Mouse (Mus musculus) B cell, adult 2 months (primary cell): Measurements from ENCODE around the gene Rab4a.
"Not testable (repeated sequence)": the region's sequence is repeated elsewhere in the genome, so short reads cannot be mapped to it uniquely, and the experiment has no call there.

Experiments
- DNase-seq, 2 experiments: peaks; one replicate each; pipeline ENCODE4 v3.0.0; 2022

Rab4a gene

DNA sequence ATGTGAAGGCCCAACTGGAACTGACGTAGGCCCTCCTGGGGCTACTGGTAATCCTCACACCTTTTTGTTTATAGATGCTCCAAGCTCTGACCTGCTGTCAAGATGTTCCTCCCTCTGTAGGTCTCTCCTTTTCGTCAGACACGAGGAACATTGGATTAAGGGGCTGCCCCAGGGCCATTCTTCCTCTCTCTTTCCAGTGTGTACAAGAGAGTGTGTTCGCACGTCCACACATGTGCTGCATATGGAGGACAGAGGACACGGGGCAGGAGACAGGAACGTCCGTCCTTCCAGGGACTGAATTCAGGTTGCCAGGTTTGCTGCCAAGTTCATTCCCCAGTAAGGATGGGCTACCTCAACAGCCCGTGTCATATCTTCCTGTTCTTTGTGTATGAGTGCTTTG is 16.3 kb upstream of the Rab4a start:
- no peak for DNase-seq

DNA sequence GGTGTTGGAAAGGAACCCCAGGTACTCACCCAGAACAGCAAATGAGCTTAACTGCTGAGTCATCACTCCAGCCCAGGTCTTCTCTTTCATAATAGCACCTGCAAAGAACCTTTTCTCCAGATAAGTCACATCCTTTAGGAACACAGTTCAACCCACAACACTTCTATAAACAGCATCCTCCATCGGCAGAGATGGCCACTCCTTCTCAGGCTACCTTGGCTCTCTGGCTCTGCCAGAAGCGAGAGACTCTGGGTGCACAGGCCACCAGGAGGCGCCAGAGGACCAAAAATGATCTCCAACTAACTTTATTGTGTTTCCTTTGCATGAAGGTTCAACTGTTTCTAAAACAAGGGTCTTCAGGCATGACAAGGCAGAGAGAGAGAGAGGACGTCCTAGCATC is 15.8 kb upstream of the Rab4a start:
- DNase-seq, result peak; percentile 81 to 83

DNA sequence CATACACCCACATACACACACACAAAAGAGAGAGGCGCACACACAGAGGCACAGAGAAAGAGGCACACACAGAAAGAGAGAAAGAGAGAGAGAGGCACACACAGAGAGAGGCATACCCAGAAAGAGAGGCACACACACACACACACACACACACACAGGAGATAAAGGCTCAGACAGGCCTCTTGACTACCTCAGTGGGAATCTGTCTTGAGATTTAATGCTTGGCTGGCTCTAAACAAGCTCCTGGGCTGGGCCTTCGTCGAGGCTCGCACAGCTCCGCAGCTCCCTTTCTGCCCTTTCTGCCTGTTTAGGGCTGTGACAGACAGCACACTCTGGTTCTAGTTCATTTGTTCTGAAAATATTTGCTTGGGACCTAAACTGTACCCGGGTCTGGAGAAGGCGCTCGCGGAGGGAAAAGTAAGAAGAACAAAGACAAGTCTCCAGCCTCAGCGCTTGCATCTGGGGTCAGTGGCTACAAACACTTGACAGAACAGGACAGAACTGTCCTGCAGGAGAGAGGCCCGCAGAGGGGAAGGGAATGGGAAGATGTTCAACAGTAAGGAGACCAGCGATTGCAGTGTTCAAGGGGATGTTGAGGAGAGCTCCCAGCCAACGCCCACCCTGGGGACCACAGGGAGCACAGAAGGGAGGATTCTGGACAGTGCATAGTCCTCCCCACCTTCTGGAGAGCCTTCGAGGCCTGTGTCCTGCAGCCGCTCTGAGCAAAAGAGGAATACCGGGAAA is 14.5 kb upstream of the Rab4a start:
- DNase-seq, result no peak

DNA sequence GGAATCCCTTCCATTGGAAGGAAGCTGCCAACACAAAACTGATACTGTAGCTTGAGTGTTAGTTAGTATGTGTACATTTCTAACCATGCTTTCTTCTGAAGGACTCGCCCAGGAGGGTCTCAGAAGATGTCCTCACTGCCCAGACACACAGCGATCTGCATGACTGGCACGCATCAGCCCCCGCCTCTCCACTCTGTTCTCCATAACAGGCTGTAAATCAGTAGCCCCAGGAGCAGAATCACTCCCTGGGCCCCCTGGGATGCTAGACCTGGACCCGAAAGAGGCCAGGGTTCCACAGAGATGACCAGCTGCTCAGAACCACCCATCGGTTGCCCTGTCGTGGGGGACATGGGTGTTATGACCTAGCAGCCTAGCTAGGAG is 13.9 kb upstream of the Rab4a start:
- no peak for DNase-seq

DNA sequence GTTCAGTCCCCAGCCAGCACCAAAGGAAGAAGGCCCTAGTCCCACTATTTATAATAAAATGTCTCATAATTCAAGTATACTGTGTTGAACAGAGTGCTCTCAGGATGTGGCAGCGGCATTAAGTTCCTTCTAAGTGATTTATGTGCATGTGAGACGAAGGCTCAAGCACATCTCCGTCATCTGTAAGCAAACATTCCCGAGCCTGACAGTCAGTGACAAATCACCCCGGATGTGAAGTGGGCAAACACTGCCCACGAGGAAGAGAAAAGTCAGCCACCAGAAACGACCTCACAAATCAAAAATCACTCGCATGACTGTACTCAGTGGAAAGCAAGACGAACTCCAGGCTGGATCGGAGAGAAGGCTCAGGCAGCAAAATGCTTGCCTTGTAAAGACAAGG is 11.9 kb upstream of the Rab4a start:
- no peak for DNase-seq

DNA sequence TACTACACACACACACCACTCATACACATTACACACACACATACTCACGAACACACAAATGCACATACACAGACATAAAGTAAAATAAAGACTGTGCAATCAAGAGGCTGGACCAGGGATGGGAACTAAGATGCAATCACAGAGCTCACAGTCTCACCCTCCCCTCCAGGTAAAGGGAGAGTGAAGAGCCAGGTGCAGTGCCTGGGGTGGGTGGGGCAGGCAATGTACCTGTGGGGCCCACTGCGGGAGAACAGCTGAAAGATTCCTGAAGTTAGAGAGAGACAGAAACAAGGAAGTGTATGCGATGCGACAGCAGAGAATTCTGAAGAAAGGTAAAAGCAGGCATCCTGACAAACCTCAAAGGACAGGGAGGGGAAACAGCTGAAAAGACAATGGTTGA is 11.0 kb upstream of the Rab4a start:
- DNase-seq, result no peak

DNA sequence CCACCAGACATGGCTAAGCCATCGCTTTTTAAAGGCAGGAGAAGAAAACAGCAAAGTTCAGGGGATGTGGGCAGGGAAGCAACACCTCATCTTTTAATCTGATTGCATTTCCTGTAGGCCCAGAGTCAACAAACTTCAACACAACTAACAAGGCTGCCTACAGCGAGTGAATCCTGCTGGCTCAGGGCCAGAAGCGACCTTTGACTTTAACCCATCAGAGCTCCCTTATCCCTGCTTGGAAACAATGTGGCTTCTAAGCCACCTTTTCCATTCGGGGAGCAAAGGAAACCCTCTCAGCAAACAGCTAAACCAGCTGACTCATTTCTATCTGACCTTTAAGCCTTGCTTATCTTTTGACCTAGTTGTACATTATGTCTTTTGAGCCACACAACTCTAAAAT is 9.0 kb upstream of the Rab4a start:
- no peak for DNase-seq

DNA sequence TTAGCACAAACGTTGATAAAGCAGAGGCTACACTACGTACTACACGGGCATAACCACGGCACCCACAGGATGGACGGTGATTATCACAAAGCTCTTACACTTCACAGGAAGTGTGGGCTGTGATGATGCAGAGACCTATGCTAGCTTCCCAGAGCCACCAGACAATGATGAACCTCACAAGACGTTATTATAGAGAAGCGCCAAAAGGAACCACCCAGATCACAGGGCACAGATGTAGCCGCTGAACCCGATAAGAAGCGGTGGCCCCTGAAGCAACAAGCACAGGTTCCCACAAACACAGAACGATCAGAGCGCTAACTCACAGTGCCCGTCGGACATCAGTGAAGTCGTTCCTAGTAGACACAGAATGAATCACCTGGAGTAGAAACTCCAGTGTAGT is 7.9 kb upstream of the Rab4a start:
- no peak for DNase-seq

DNA sequence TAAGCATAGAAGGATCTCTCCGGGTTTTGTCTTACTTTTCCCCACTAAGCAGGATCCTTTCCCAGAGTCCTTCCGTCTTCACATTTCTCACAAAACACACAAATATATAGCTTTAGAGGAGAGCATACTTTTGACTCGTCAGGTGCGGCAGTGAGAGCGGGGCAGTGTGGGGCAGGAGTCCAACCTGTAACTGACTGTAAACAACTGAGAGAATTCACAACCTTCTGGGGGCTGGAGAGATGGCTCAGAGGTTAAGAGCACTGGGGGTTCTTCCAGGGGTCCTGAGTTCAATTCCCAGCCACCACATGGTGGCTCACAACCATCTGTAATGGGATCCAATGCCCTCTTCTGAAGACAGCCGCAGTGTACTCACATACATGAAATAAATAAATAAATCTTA is 6.4 kb upstream of the Rab4a start:
- DNase-seq, result no peak

DNA sequence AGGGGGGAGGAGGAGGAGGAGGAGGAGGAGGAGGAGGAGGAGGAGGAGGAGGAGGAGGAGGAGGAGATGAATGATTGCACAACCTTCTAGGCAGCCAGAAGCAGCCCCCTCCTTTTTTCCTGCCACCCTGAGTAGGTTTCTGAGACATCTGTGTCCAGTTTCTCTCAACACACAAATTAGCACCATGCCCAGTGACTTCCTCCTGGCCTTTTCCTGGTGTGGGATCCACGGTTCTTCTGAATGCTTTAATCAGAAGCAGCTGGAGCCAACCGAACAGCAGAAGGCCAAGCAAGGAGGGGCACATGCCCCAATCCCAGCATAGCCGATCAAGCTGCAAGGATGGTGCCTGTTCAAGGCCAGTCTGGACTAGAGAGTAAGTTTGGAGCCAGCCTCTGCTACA is 5.9 kb upstream of the Rab4a start:
- no peak for DNase-seq

DNA sequence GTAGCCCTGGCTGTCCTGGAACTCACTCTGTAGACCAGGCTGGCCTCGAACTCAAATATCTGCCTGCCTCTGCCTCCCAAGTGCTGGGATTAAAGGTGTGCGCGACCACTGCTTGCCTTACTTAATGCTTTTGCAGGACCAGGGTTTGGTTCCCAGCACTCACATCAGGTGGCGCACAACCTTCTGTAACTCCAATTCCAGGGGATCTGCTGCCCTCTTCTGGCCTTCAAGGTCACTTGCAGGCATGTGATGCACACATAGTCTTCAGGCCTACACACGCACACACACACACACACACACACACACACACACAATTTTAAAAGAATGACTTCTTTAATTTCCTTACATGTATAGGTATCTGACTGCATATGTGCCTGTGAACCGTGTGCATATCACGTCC is 4.9 kb upstream of the Rab4a start:
- DNase-seq, result no peak

DNA sequence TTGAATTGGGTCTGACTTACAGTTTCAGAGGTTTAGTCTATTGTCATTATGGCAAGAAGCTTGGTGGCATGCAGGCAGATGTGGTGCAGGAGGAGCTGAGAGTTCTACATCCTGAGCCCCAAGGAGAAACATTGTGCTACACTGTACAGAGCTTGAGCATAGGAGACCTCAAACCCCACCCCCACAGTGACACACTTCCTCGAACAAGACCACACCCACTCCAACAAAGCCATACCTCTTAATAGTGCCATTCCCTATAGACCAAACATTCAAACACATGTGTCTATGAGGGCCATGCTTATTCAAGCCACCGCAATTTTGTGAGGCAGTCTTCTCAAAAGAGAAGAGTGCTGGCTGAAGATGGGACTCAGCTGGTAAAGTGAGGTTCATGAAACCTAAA is 4.2 kb upstream of the Rab4a start:
- DNase-seq, result no peak

DNA sequence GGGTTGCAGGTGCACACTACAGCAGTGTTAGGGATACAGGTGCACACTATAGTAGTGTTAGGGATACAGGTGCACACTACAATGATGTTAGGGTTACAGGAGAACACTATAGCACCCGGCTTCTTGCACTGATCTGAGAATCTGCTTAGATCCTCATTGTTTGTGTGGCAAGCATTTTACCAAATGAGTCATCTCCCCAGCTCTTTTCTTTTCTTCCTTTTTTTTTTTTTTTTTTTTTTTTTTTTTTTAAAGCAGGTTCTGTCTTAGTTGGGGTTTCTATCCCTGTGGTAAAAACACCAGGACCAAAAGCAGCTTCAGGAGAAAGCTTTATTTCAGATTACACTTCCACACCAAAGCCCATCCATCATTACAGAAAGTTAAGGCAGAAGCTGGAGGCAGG is 2.1 kb upstream of the Rab4a start:
- DNase-seq, result no peak

DNA sequence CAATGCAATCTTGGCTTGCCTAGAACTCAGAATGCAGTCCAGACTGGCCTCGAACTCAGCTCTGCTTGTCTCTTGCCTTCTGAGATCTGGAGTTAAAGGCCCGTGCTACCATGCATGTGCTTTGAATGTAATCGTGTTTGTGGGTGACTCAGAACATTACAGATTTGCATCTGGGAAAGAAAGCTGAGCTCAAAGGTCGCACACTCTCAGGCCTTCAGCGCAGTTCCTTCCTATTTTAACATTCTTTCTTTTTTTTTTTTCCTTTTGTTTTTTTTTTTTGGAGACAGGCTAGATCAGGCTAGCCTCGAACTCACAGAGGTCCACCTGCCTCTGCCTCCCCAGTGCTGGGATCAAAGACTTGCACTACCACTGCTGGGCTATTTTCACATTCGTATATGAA is 1.2 kb upstream of the Rab4a start:
- DNase-seq, result no peak

DNA sequence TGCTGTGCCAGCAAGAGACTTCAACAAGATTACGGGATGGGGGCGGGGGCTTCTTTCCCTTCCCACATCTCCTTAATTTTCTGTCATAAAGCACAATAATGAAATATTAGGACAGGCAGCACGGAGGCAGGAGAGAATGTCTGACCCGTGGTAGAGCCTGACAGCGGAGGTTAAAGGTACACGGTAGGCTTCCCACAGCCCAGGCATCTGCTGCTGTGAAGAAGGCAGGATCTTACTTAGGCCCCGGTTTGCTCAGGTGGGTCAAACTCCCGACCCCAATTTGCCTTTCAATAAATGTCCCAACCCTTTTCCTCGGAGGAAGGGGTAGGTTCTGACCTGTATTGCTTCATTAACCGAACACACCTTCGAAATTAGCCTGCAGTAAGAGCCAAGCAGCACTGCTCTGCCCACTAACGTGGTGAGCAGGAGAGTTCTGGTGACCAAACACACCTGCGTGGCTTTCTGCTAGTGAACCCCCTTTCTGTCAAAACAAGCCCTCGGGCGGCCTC is 522 bp upstream of the Rab4a start:
- no peak for DNase-seq

DNA sequence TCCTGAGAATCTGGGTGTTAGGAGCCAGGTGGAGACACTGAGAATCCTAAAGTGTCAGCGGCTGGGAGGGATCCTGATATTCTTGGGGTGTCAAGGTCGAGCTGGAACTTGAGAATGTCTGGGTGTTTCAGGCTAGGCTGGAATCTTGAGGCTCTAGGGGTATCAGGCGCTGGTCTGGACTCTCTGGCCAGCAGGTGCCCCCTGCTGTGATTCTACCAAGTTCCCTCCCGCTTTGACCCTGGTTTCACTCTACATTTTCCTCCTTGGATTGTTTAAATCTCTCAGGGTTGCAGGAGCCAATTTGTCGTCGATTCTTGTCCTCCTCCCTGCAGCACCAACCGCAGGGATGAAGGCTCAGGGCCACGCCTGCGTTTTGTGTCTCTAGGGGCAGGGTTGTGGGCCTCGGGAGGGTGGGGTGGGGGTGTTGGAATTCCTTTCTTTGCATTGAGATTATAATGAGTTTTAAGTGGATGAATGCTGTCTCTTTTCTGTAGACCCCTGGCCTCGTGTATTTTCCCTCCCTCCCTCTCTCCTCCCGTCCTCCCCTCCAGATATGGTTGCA is 670 bp downstream of the Rab4a start:
- DNase-seq, result no peak

DNA sequence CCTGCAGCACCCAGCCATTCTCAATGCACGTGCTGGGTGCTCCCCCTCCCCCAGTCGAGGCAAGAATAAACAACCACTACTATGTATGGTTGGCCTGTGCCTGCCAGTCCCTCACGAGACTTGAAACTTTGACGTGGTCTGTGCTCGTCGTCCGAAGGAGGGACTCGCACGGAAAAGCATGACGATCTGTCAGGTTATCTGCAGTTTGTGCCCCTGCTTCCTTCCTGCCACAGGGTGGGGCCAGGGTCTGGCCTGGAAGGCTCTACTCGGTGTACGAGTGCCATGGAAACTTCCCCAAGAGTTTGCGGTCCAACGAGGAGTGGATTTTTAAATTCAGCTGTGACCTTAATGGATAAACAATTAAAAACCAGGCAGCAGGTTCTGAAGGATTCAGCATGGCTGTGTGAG is 1.2 kb downstream of the Rab4a start:
- no peak for DNase-seq

DNA sequence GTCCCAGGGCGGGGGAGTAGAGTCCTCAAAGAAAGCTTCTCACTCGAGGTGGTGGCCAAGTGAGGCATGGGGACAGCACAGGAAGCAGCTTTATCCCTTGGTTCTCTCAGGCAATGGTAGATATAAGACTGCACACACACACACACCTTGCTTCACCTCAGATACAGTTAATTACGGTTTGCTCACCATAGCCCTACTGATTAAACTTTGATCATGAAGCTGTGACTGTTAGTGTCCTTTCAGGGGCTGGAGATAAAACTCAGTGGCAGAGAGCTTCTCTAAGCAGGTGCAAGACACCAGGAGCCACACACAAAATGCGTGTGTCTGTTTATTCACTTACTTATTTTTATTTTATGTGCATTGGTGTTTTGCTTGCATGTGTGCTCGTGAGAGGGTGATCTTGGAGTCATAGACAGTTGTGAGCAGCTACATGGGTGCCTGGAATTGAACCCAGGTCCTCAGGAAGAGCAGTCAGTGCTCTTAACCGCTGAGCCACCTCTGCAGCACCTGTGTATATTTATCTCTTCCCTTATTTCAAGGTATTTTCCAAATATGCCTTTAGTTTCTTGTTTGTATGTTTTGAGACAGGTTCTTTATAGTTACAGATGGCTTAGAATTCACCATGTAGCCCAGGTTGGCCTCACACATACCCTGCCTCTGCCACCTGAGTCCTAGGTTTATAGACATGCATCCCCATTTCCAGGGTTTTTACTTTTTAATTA is 2.2 kb downstream of the Rab4a start:
- DNase-seq, result no peak

DNA sequence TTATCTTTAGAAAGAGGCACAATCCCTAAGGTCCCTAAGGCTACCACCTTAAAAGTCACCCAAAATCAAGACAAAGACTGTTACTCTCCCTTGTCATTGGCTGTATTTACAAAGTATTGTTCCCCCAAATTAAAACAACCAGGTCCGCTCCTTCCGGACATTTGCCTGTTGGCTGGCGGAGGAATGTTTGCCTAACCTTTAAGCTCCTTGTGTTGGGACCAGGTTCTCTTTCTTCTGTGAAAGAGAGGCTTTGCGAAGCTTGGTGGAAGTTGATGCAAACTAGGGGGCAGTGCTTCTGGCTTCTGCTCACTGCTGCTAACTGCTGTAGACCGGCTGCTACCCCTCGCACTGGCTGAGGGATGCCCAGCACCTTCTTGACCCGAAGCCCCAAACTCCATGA is 2.9 kb downstream of the Rab4a start:
- DNase-seq, result no peak

DNA sequence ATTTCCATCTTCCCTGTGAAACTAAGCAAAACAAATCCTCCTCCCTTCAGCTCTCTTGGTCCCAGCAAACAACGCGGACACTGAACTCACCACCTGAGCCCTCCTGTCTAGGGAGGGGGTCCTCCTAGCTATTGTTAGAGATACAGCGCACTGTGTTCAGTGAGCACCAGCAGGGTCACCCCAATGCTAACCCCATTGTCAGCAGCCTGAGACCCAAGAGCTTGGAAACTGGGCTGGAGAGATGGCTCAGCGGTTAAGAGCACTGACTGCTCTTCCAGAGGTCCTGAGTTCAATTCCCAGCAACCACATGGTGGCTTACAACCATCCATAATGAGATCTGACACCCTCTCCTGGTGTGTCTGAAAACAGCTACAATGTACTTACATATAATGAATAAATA is 3.6 kb downstream of the Rab4a start:
- DNase-seq, result not testable (repeated sequence)

DNA sequence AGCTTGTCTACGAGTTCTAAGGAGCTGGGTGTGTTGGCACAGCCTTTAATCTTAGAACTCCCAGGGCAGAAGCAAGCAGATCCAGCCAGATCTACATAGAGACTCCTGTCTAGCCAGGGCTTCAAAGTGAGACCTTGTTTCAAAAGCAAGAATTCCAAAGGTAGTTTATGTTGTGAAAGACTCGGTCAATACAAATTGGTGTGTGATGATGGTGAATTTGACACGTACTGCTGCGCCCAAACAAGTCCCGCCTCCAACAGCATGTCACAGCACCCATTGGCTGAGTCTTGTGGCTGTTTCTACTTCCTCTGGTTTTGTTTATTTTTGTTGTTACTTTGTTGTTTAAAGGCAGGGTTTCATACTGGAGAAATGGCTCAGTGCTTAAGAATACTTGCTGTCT is 6.4 kb downstream of the Rab4a start:
- DNase-seq, result no peak

DNA sequence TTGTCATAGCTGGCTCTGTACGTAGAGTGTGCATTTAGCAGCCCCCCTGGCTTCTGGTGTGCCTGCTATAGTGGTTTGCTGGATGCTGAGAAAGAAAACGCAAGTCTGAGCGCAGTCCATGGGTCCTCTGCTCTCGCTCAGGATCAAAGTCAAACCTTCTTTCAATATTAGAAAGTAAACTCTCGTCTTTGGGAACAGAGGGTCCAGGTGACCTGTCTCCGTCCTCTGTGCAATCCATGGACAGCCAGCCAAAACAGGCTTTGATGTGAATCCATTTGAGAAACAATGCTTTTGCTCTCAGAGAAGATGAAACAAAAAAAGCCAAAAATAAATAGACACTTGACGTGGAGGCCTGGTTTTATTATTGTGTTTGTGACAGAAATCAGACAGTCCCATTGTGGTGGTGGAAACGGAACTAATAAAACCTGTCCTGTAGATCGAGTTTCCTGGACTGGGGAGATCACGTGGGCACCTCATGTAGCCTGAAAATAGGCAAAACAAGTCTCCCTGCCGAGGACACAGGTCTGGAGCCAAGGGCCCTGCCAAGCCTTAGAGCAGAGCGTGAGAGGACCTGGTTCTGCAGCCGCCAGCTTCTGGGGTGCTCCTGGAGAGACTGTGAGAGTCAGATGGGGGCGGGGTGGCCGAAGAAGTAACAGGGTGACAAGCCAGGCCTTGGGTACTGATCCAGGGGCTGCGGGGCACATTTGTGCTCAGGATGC is 7.5 kb downstream of the Rab4a start:
- DNase-seq, result no peak

DNA sequence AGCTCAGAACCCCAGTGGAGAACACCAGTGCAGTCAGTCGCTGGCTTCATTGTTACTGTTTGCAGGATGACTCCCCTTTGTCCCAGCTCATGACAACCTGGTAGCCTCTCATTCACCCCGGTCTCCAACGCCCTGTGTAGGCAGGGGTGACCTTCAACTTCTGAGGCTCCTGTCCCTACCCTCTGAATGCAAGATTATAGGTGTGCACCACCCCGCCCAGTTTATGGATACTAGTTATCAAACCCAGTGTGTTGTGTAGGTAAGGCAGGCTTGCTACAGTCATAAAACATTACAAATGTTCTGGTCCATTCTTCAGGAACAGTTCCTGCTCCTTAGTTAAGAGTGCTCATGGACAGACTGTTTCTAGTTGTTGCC is 8.1 kb downstream of the Rab4a start:
- DNase-seq, result no peak

DNA sequence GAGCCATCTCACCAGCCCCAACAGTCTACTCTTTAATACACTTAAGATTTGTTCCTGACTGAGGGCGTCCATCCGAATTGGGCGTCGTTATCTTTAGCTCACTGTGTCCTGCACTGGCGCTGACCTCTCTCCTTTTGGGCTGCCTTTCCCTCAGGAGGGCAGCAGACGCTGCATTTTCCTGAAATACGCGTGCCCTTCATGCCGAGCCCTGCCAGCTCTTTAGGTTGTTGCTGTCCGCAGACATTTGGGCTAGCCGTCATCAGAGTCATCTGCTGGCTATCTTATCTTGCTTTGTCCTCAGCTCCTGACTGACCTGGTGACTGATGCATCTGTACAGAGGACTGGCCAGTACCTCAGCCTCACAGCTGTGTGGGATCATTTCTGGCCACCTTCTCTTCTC is 9.5 kb downstream of the Rab4a start:
- DNase-seq, result no peak
